Mouse (Mus musculus): Measurements from ENCODE around the gene Acot2.
A peak's percentile ranks its signal among the peaks of the same experiment; 100 is the strongest.

GRCm38 (mm10) chr12:84034108-84034507 lies 46.4 kb downstream of the Acot2 start:
- TF ChIP-seq ZKSCAN1 (IDR thresholded peaks at IDR 0.05; ENCODE audit: low read depth, low read length) = 0 out of 2 replicates have a peak, but pooled peaks have one; percentile 30
- TF ChIP-seq POLR2A (IDR thresholded peaks at IDR 0.05; ENCODE audit: control insufficient read depth in 1 of 2, insufficient read depth in 1 of 2, low read depth in 1 of 2, low read length in 2 of 2, poor library complexity in 1 of 2) = no peak
- peak; percentile 87 for TF ChIP-seq GATA1 (IDR thresholded peaks at IDR 0.05; ENCODE audit: low read depth, low read length)
- peak; percentile 83 to 87 for TF ChIP-seq EP300 (IDR thresholded peaks at IDR 0.05; ENCODE audit: low read depth in 1 of 2, low read length in 2 of 2)
- TF ChIP-seq CTCF (IDR thresholded peaks at IDR 0.05 in 2 of 3, conservative IDR thresholded peaks at IDR 0.05 in 1 of 3; ENCODE audit: control insufficient read depth in 1 of 3, insufficient read depth in 1 of 3, low read depth in 2 of 3, low read length in 3 of 3, poor library complexity in 1 of 3, severe bottlenecking in 1 of 3) = no peak
- no peak for TF ChIP-seq CHD2 (IDR thresholded peaks at IDR 0.05; ENCODE audit: low read length)
